In the genomic region with DNA sequence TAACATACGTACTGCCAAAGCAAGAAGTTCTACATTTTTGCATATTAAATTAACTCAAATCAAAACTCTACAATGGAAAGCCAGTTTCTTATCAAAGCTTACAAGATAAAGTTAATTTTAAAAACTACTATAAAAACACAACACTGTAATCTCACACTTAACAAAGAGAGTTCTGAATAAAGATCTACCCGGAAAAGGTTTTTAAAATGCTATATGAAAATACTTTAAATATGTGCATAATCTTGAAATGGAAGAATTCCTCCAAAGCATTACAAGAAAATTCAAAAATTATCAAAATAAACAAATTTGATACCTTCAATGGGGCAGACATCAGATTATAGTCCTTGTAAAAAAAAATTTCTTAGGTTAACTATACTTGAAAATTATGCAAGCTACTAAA, we compare ENCODE assay signal across 19 mouse cellular contexts. TPM values are rescaled to one million over a fixed set of nuclear protein-coding genes. Genes with fewer than 3 reads are reported as not detected.
DNase-seq lines count a peak whose midpoint lies in the region; ATAC-seq and TF ChIP-seq lines count a peak whose summit lies in the region.
"Had no signal": no experiment of that assay in that cellular context is flagged by ENCODE, and none has a peak within 500 bp of the region (broad histone marks: within the 10 kb centered on the region; RNA-seq: fewer than 3 reads in every experiment).

No protein-coding gene starts in this region.

- H3K36me3 ChIP-seq in heart, embryonic 13.5 days, result peaks cover 50% of the 10 kb centered on the region
- H3K36me3 ChIP-seq in limb, embryonic 13.5 days, result peaks cover 45% of the 10 kb centered on the region
- peaks cover 60% of the 10 kb centered on the region for H3K36me3 ChIP-seq in limb, embryonic 10.5 days
- peaks cover 56% of the 10 kb centered on the region for H3K36me3 ChIP-seq in E14TG2a.4 (ENCODE audit: insufficient read depth, low read length)
- peaks cover 46% of the 10 kb centered on the region for H3K36me3 ChIP-seq in liver, embryonic 13.5 days

- no peaks in the 10 kb centered on the region for H3K9me3 ChIP-seq in heart, embryonic 13.5 days
- no peaks in the 10 kb centered on the region for H3K9me3 ChIP-seq in limb, embryonic 13.5 days
- no peaks in the 10 kb centered on the region for H3K9me3 ChIP-seq in limb, embryonic 10.5 days (replicated peaks)
- no peaks in the 10 kb centered on the region for H3K9me3 ChIP-seq in E14TG2a.4 (ENCODE audit: low read length)
- no peaks in the 10 kb centered on the region for H3K9me3 ChIP-seq in liver, embryonic 13.5 days (replicated peaks)
- H3K9me3 ChIP-seq: G1E; limb, embryonic 12.5 days; midbrain, embryonic 15.5 days; neural tube, embryonic 12.5 days had no signal

- peaks cover 34% of the 10 kb centered on the region for H3K4me1 ChIP-seq in heart, embryonic 13.5 days
- peaks cover 14% of the 10 kb centered on the region for H3K4me1 ChIP-seq in limb, embryonic 13.5 days
- peaks cover 14% of the 10 kb centered on the region for H3K4me1 ChIP-seq in limb, embryonic 10.5 days
- H3K4me1 ChIP-seq in E14TG2a.4 (replicated peaks; ENCODE audit: low read depth, low read length), result peaks cover 78% of the 10 kb centered on the region
- peaks cover 42% of the 10 kb centered on the region for H3K4me1 ChIP-seq in liver, embryonic 13.5 days (replicated peaks)

- H3K4me3 ChIP-seq in heart, embryonic 13.5 days, result peak overlapping the region; percentile 92
- H3K4me3 ChIP-seq in limb, embryonic 13.5 days, result peak overlapping the region; percentile 89; the same call in 1 of the 2 replicates
- no peak overlapping the region for H3K4me3 ChIP-seq in limb, embryonic 10.5 days
- H3K4me3 ChIP-seq in E14TG2a.4 (replicated peaks; ENCODE audit: low read length), result peak overlapping the region; percentile 98
- H3K4me3 ChIP-seq in liver, embryonic 13.5 days (replicated peaks), result peak overlapping the region; percentile 94; the same call in 1 of the 2 replicates
- H3K4me3 ChIP-seq: neural tube, embryonic 12.5 days had no signal

- 97% methylated on average over 2 of the region's 2 CpGs for WGBS in heart, embryonic 13.5 days
- 92% methylated on average over 2 of the region's 2 CpGs for WGBS in limb, embryonic 13.5 days
- WGBS in limb, embryonic 10.5 days, result 97% methylated on average over 2 of the region's 2 CpGs
- WGBS in liver, embryonic 13.5 days (ENCODE audit: insufficient replicate concordance), result 81% methylated on average over 2 of the region's 2 CpGs

- no peak for ATAC-seq in heart, embryonic 13.5 days (ENCODE audit: extremely low read depth, insufficient number of reproducible peaks, low FRiP score, low TSS enrichment)
- ATAC-seq in limb, embryonic 13.5 days (ENCODE audit: low FRiP score, low read depth), result no peak
- ATAC-seq in liver, embryonic 13.5 days (ENCODE audit: low read depth), result no peak
- ATAC-seq: intestine, embryonic 16.5 days; midbrain, embryonic 15.5 days had no signal

- H3K9ac ChIP-seq in heart, embryonic 13.5 days, result no peak overlapping the region
- no peak overlapping the region for H3K9ac ChIP-seq in limb, embryonic 13.5 days
- H3K9ac ChIP-seq in liver, embryonic 13.5 days, result peak overlapping the region; percentile 99; the same call in 1 of the 2 replicates
- H3K9ac ChIP-seq: limb, embryonic 12.5 days; midbrain, embryonic 15.5 days had no signal

- intact Hi-C loops in heart, postnatal 10 days (cut with DNase I), result loop anchor here (5.0 kb wide), 1 partner anchor 486 kb away; a partner anchor contains a TSS

- TF ChIP-seq CTCF in E14TG2a.4 (conservative IDR thresholded peaks at IDR 0.05; ENCODE audit: low read length), result no peak

- 0 out of 2 replicates have a peak overlapping the region, but pooled peaks have one; percentile 83 for H3K4me2 ChIP-seq in heart, embryonic 13.5 days
- no peak overlapping the region for H3K4me2 ChIP-seq in limb, embryonic 13.5 days (replicated peaks)
- peak overlapping the region; percentile 81 for H3K4me2 ChIP-seq in liver, embryonic 13.5 days

- H3K27me3 ChIP-seq in heart, embryonic 13.5 days (replicated peaks), result no peaks in the 10 kb centered on the region
- no peaks in the 10 kb centered on the region for H3K27me3 ChIP-seq in limb, embryonic 13.5 days
- no peaks in the 10 kb centered on the region for H3K27me3 ChIP-seq in limb, embryonic 10.5 days (ENCODE audit: low read depth, poor library complexity, severe bottlenecking)
- H3K27me3 ChIP-seq in E14TG2a.4 (ENCODE audit: insufficient read depth, low read length), result no peaks in the 10 kb centered on the region
- no peaks in the 10 kb centered on the region for H3K27me3 ChIP-seq in liver, embryonic 13.5 days
- H3K27me3 ChIP-seq: limb, embryonic 12.5 days; midbrain, embryonic 15.5 days; neural tube, embryonic 12.5 days had no signal

- DNase-seq in heart, postnatal 10 days, result no peak
- no peak for DNase-seq in limb, embryonic 10.5 days (ENCODE audit: low spot score)
- no peak for DNase-seq in liver, embryonic 13.5 days
- DNase-seq in ovary, postnatal 10 days (ENCODE audit: low spot score), result no peak
- DNase-seq in left cerebral cortex, adult 18-20 months (ENCODE audit: low spot score in 2 of 2), result no peak
- DNase-seq: adrenal gland, postnatal 10 days; gastrocnemius, postnatal 10 days; heart, postnatal 4 days; kidney, postnatal 10 days; lung, postnatal 4 days; thymus, adult 2 months had no signal

- no peak overlapping the region for H3K27ac ChIP-seq in heart, embryonic 13.5 days (replicated peaks)
- H3K27ac ChIP-seq in limb, embryonic 13.5 days, result no peak overlapping the region
- no peak overlapping the region for H3K27ac ChIP-seq in limb, embryonic 10.5 days
- no peak overlapping the region for H3K27ac ChIP-seq in liver, embryonic 13.5 days
- H3K27ac ChIP-seq: limb, embryonic 12.5 days; midbrain, embryonic 15.5 days; neural tube, embryonic 12.5 days had no signal

RNA-seq across cellular contexts. Expression of a gene that starts 2.2 kb away (rescaled TPM):
- polyA plus RNA-seq in heart, embryonic 13.5 days (2015; fragmentation: Nextera tagmentation; extraction: Ambion mirVana), result 38.7 and 41.5 TPM in 2 replicates
- 10 to 100 TPM; 48.4 to 51.8 TPM for total RNA-seq in heart, postnatal 10 days (2021)
- polyA plus RNA-seq in limb, embryonic 13.5 days (2015; fragmentation: Nextera tagmentation; extraction: Ambion mirVana), result 47.3 and 49.5 TPM in 2 replicates
- polyA plus RNA-seq in limb, embryonic 10.5 days (2016; fragmentation: Nextera tagmentation; extraction: Ambion mirVana), result 56.3 and 62.4 TPM in 2 replicates
- polyA plus RNA-seq in liver, embryonic 13.5 days (2015; fragmentation: Nextera tagmentation; extraction: Ambion mirVana), result 16.3 and 25.9 TPM in 2 replicates
- total RNA-seq in left cerebral cortex, adult 18-20 months (2021), result 10 to 100 TPM; 53.5 to 56.2 TPM

RNA-seq across cellular contexts. Expression of a gene that starts 37.8 kb away (rescaled TPM):
- polyA plus RNA-seq in heart, embryonic 13.5 days (2015; fragmentation: Nextera tagmentation; extraction: Ambion mirVana), result 8.2 and 8.5 TPM in 2 replicates
- 1 to 10 TPM; 7.4 to 8.5 TPM for total RNA-seq in heart, postnatal 10 days (2021)
- 42.4 and 44.3 TPM in 2 replicates for polyA plus RNA-seq in limb, embryonic 13.5 days (2015; fragmentation: Nextera tagmentation; extraction: Ambion mirVana)
- 16.4 and 22.1 TPM in 2 replicates for polyA plus RNA-seq in limb, embryonic 10.5 days (2016; fragmentation: Nextera tagmentation; extraction: Ambion mirVana)
- 2.7 and 3.2 TPM in 2 replicates for polyA plus RNA-seq in liver, embryonic 13.5 days (2015; fragmentation: Nextera tagmentation; extraction: Ambion mirVana)
- total RNA-seq in left cerebral cortex, adult 18-20 months (2021), result 10 to 100 TPM; 29.9 to 30.8 TPM
